Comparison of ENCODE assay signal across 20 mouse cellular contexts in the genomic region with DNA sequence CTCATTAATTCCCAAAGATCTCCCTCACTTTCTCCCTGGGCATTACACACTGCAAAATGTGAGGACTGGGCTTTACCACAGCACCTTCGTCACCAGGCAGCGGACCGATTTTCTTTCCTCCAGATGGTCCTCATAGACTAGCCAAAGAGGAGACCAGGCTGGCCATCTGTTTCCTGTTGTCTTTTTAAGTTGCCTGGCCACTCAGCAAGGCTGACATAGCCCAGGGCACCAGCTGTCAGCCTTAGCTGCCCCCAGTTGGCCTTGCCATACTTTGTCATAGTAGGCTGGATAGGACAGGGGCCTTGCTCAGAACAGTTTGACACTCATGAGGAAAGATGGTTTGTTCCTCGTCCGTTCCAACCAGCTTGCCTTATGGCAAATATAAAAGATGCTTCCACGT. TPM values are rescaled to one million over a fixed set of nuclear protein-coding genes. Genes with fewer than 3 reads are reported as not detected.
DNase-seq lines count a peak whose midpoint lies in the region; ATAC-seq lines count a peak whose summit lies in the region.
"Had no signal": no experiment of that assay in that cellular context is flagged by ENCODE, and none has a peak within 500 bp of the region (broad histone marks: within the 10 kb centered on the region; RNA-seq: fewer than 3 reads in every experiment).

No protein-coding gene starts in this region.

- H3K27me3 ChIP-seq in hindbrain, embryonic 10.5 days (ENCODE audit: insufficient read depth, poor library complexity, severe bottlenecking): no peaks in the 10 kb centered on the region
- no peaks in the 10 kb centered on the region for H3K27me3 ChIP-seq in hindbrain, embryonic 13.5 days
- no peaks in the 10 kb centered on the region for H3K27me3 ChIP-seq in embryonic facial prominence, embryonic 10.5 days (replicated peaks; ENCODE audit: low read depth, poor library complexity, severe bottlenecking)
- H3K27me3 ChIP-seq: kidney, embryonic 15.5 days; megakaryocyte, embryonic 14.5 days had no signal

- ATAC-seq in hindbrain, embryonic 13.5 days (ENCODE audit: low FRiP score): no peak
- ATAC-seq: inflammation-experienced regulatory T-cells, adult 6 months had no signal

- H3K4me2 ChIP-seq in hindbrain, embryonic 13.5 days: no peak overlapping the region
- H3K4me2 ChIP-seq: kidney, embryonic 15.5 days had no signal

- H3K9ac ChIP-seq in hindbrain, embryonic 13.5 days: no peak overlapping the region
- H3K9ac ChIP-seq: kidney, embryonic 15.5 days had no signal

- H3K9me3 ChIP-seq in hindbrain, embryonic 10.5 days: no peaks in the 10 kb centered on the region
- no peaks in the 10 kb centered on the region for H3K9me3 ChIP-seq in hindbrain, embryonic 13.5 days
- H3K9me3 ChIP-seq in embryonic facial prominence, embryonic 10.5 days: no peaks in the 10 kb centered on the region
- H3K9me3 ChIP-seq: G1E; kidney, embryonic 15.5 days had no signal

- DNase-seq in hindbrain, embryonic 10.5 days (ENCODE audit: low spot score): peak; percentile 35
- DNase-seq in cerebellum, adult 8-10 months: peak; percentile 82
- DNase-seq in embryonic facial prominence, embryonic 10.5 days (ENCODE audit: low spot score): peak; percentile 23
- DNase-seq in retina, embryonic 14.5 days (ENCODE audit: low spot score): peak; percentile 52
- no peak for DNase-seq in lung, postnatal 4 days
- no peak for DNase-seq in frontal cortex, postnatal 36 days (ENCODE audit: low spot score in 2 of 2)
- DNase-seq in adrenal gland, postnatal 4 days (ENCODE audit: low spot score in 2 of 2): no peak
- DNase-seq: adrenal gland, postnatal 36 days; gastrocnemius, postnatal 36 days had no signal

- no peaks in the 10 kb centered on the region for H3K4me1 ChIP-seq in hindbrain, embryonic 10.5 days (replicated peaks)
- no peaks in the 10 kb centered on the region for H3K4me1 ChIP-seq in hindbrain, embryonic 13.5 days (replicated peaks)
- H3K4me1 ChIP-seq in embryonic facial prominence, embryonic 10.5 days: peaks cover 4% of the 10 kb centered on the region
- H3K4me1 ChIP-seq: kidney, embryonic 15.5 days had no signal

- no peak overlapping the region for H3K27ac ChIP-seq in hindbrain, embryonic 10.5 days
- H3K27ac ChIP-seq in hindbrain, embryonic 13.5 days: no peak overlapping the region
- no peak overlapping the region for H3K27ac ChIP-seq in embryonic facial prominence, embryonic 10.5 days (replicated peaks)
- H3K27ac ChIP-seq: kidney, embryonic 15.5 days had no signal

- 74% methylated on average over 6 of the region's 6 CpGs for WGBS in hindbrain, embryonic 10.5 days
- WGBS in hindbrain, embryonic 13.5 days: 71% methylated on average over 6 of the region's 6 CpGs
- 63% methylated on average over 6 of the region's 6 CpGs for WGBS in embryonic facial prominence, embryonic 10.5 days

- no peak overlapping the region for H3K4me3 ChIP-seq in hindbrain, embryonic 10.5 days
- H3K4me3 ChIP-seq in hindbrain, embryonic 13.5 days: no peak overlapping the region
- no peak overlapping the region for H3K4me3 ChIP-seq in embryonic facial prominence, embryonic 10.5 days
- H3K4me3 ChIP-seq: kidney, embryonic 15.5 days; megakaryocyte, embryonic 14.5 days had no signal

- no peaks in the 10 kb centered on the region for H3K36me3 ChIP-seq in hindbrain, embryonic 10.5 days
- H3K36me3 ChIP-seq in hindbrain, embryonic 13.5 days: no peaks in the 10 kb centered on the region
- no peaks in the 10 kb centered on the region for H3K36me3 ChIP-seq in embryonic facial prominence, embryonic 10.5 days (replicated peaks)
- H3K36me3 ChIP-seq: G1E; kidney, embryonic 15.5 days had no signal

RNA-seq across cellular contexts. Expression of a gene that starts 39.8 kb away (rescaled TPM):
- not detected in 2 replicates for polyA plus RNA-seq in hindbrain, embryonic 10.5 days (2016; fragmentation: Nextera tagmentation; extraction: Ambion mirVana)
- polyA plus RNA-seq in hindbrain, embryonic 13.5 days (2015; fragmentation: Nextera tagmentation; extraction: Ambion mirVana): not detected in 2 replicates
- polyA plus RNA-seq in embryonic facial prominence, embryonic 10.5 days (2016; fragmentation: Nextera tagmentation; extraction: Ambion mirVana): not detected in 2 replicates
- not detected for total RNA-seq in adrenal gland, postnatal 4 days (2021)
- total RNA-seq: adrenal gland, postnatal 36 days; G1E; gastrocnemius, postnatal 36 days; layer of hippocampus, postnatal 10 days had no signal
- polyA plus RNA-seq: C2C12; cortical plate, adult 2 months; G1E; heart, embryonic 14.5 days; kidney, embryonic 15.5 days; limb, embryonic 11.5 days; liver, embryonic 16.5 days had no signal

RNA-seq across cellular contexts. Expression of a gene that starts 58.6 kb away (rescaled TPM):
- not detected in 2 replicates for polyA plus RNA-seq in hindbrain, embryonic 10.5 days (2016; fragmentation: Nextera tagmentation; extraction: Ambion mirVana)
- 0.05 TPM in 1 of 2 replicates, not detected in the other for polyA plus RNA-seq in hindbrain, embryonic 13.5 days (2015; fragmentation: Nextera tagmentation; extraction: Ambion mirVana)
- not detected in 2 replicates for polyA plus RNA-seq in embryonic facial prominence, embryonic 10.5 days (2016; fragmentation: Nextera tagmentation; extraction: Ambion mirVana)
- under 1 TPM in 1 of 2 experiments, not detected in 1; 0.11 TPM for total RNA-seq in adrenal gland, postnatal 4 days (2021)
- total RNA-seq: adrenal gland, postnatal 36 days had no signal
- polyA plus RNA-seq: C2C12; G1E; heart, embryonic 14.5 days; kidney, embryonic 15.5 days; limb, embryonic 11.5 days; liver, embryonic 16.5 days had no signal

Comparison
In these comparisons a context has a peak if more than half of its experiments do, and no peak if none do; other contexts are left out.
1. DNase-seq: peak in hindbrain, embryonic 10.5 days (single experiment), cerebellum, adult 8-10 months (single experiment), embryonic facial prominence, embryonic 10.5 days (single experiment) and retina, embryonic 14.5 days (single experiment); none in lung, postnatal 4 days (0 of 2), frontal cortex, postnatal 36 days (0 of 2) and adrenal gland, postnatal 4 days (0 of 2).